ENCODE assay signal across 9 mouse cellular contexts in genomic region chr10:80696502-80697392, GRCm38 (mm10). TPM values are rescaled to one million over a fixed set of nuclear protein-coding genes. Genes with fewer than 3 reads are reported as not detected.
A peak's percentile ranks its signal among the peaks of the same experiment; 100 is the strongest.
DNase-seq lines count a peak whose midpoint lies in the region; ATAC-seq lines count a peak whose summit lies in the region.
"Had no signal": no experiment of that assay in that cellular context is flagged by ENCODE, and none has a peak within 500 bp of the region (broad histone marks: within the 10 kb centered on the region; RNA-seq: fewer than 3 reads in every experiment).

No protein-coding gene starts in this region.

- 65% methylated on average over 12 of the region's 12 CpGs for WGBS in heart, embryonic 12.5 days
- 60% methylated on average over 11 of the region's 12 CpGs for WGBS in heart, embryonic 11.5 days (ENCODE audit: insufficient replicate concordance)
- 47% methylated on average over 12 of the region's 12 CpGs for WGBS in lung, embryonic 15.5 days
- WGBS in neural tube, embryonic 15.5 days: 72% methylated on average over 12 of the region's 12 CpGs

- 0 out of 2 replicates have a peak overlapping the region, but pooled peaks have one; percentile 23 for H3K9ac ChIP-seq in heart, embryonic 12.5 days
- no peak overlapping the region for H3K9ac ChIP-seq in heart, embryonic 11.5 days (ENCODE audit: low read depth, low read length)
- peak overlapping the region; percentile 14; the same call in 1 of the 2 replicates for H3K9ac ChIP-seq in lung, embryonic 15.5 days
- H3K9ac ChIP-seq in neural tube, embryonic 15.5 days (replicated peaks): no peak overlapping the region

- H3K4me3 ChIP-seq in heart, embryonic 12.5 days: no peak overlapping the region
- H3K4me3 ChIP-seq in heart, embryonic 11.5 days (ENCODE audit: low read depth, low read length): no peak overlapping the region
- H3K4me3 ChIP-seq in lung, embryonic 15.5 days: no peak overlapping the region
- H3K4me3 ChIP-seq in brown adipose tissue, adult 24 weeks (ENCODE audit: insufficient read depth, low read depth, low read length): no peak overlapping the region
- no peak overlapping the region for H3K4me3 ChIP-seq in neural tube, embryonic 15.5 days (replicated peaks)

- DNase-seq in lung, postnatal 4 days: no peak
- DNase-seq: gastrocnemius, postnatal 36 days had no signal

- H3K27ac ChIP-seq in heart, embryonic 12.5 days (ENCODE audit: poor library complexity, severe bottlenecking): peak overlapping the region; percentile 31
- no peak overlapping the region; the same call in 1 of the 2 replicates for H3K27ac ChIP-seq in heart, embryonic 11.5 days (ENCODE audit: low read depth, low read length)
- peak overlapping the region; percentile 90 for H3K27ac ChIP-seq in lung, embryonic 15.5 days
- peak overlapping the region; percentile 89 for H3K27ac ChIP-seq in brown adipose tissue, adult 24 weeks (replicated peaks; ENCODE audit: low read depth, low read length)
- peak overlapping the region; percentile 41; the same call in 1 of the 2 replicates for H3K27ac ChIP-seq in neural tube, embryonic 15.5 days (replicated peaks)

- no peaks in the 10 kb centered on the region for H3K27me3 ChIP-seq in heart, embryonic 12.5 days (replicated peaks)
- no peaks in the 10 kb centered on the region for H3K27me3 ChIP-seq in heart, embryonic 11.5 days (ENCODE audit: control insufficient read depth, insufficient read depth, low read length)
- H3K27me3 ChIP-seq in lung, embryonic 15.5 days: no peaks in the 10 kb centered on the region
- H3K27me3 ChIP-seq in neural tube, embryonic 15.5 days (replicated peaks): no peaks in the 10 kb centered on the region

- H3K4me2 ChIP-seq in heart, embryonic 12.5 days: no peak overlapping the region
- no peak overlapping the region for H3K4me2 ChIP-seq in heart, embryonic 11.5 days
- no peak overlapping the region for H3K4me2 ChIP-seq in lung, embryonic 15.5 days
- H3K4me2 ChIP-seq in neural tube, embryonic 15.5 days: no peak overlapping the region

- ATAC-seq in heart, embryonic 12.5 days (ENCODE audit: insufficient number of reproducible peaks, low FRiP score): no peak
- no peak for ATAC-seq in heart, embryonic 11.5 days (replicated peaks; ENCODE audit: insufficient number of reproducible peaks, low FRiP score, low TSS enrichment)
- no peak for ATAC-seq in lung, embryonic 15.5 days (ENCODE audit: borderline replicate concordance, extremely low read depth, low FRiP score, low TSS enrichment)
- ATAC-seq in neural tube, embryonic 15.5 days (ENCODE audit: low FRiP score): no peak
- ATAC-seq in megakaryocyte-erythroid progenitor cell, adult 5-6 weeks (replicated peaks; ENCODE audit: low FRiP score, low TSS enrichment, poor library complexity, severe bottlenecking): no peak
- no peak for ATAC-seq in frontal cortex, adult (ENCODE audit: low TSS enrichment)

- peaks cover 65% of the 10 kb centered on the region for H3K4me1 ChIP-seq in heart, embryonic 12.5 days (replicated peaks)
- peaks cover 41% of the 10 kb centered on the region for H3K4me1 ChIP-seq in heart, embryonic 11.5 days (ENCODE audit: control insufficient read depth, insufficient read depth, low read length)
- H3K4me1 ChIP-seq in lung, embryonic 15.5 days: peaks cover 50% of the 10 kb centered on the region
- peaks cover 16% of the 10 kb centered on the region for H3K4me1 ChIP-seq in brown adipose tissue, adult 24 weeks (ENCODE audit: control insufficient read depth, insufficient read depth, insufficient read length, low read length)
- H3K4me1 ChIP-seq in neural tube, embryonic 15.5 days: peaks cover 32% of the 10 kb centered on the region

- peaks cover 18% of the 10 kb centered on the region for H3K36me3 ChIP-seq in heart, embryonic 12.5 days
- H3K36me3 ChIP-seq in heart, embryonic 11.5 days (ENCODE audit: control insufficient read depth, insufficient read depth, low read length): 0 out of 2 replicates have a peak, but pooled peaks cover 5% of the 10 kb centered on the region
- H3K36me3 ChIP-seq in lung, embryonic 15.5 days: peaks cover 4% of the 10 kb centered on the region; the same call in 1 of the 2 replicates
- peaks cover 13% of the 10 kb centered on the region for H3K36me3 ChIP-seq in neural tube, embryonic 15.5 days

- H3K9me3 ChIP-seq in heart, embryonic 12.5 days (replicated peaks): no peaks in the 10 kb centered on the region
- H3K9me3 ChIP-seq in heart, embryonic 11.5 days (replicated peaks; ENCODE audit: control insufficient read depth, low read length): no peaks in the 10 kb centered on the region
- H3K9me3 ChIP-seq in lung, embryonic 15.5 days: no peaks in the 10 kb centered on the region
- no peaks in the 10 kb centered on the region for H3K9me3 ChIP-seq in neural tube, embryonic 15.5 days (replicated peaks)

RNA-seq across cellular contexts. Expression of gene Mob3a, which starts 5.0 kb away (rescaled TPM):
- 34.8 and 38.1 TPM in 2 replicates for polyA plus RNA-seq in heart, embryonic 12.5 days (2016; fragmentation: Nextera tagmentation; extraction: Ambion mirVana)
- polyA plus RNA-seq in heart, embryonic 11.5 days (2014; fragmentation: Nextera tagmentation; extraction: Ambion mirVana): 38.9 and 39.0 TPM in 2 replicates
- 44.5 and 44.7 TPM in 2 replicates for polyA plus RNA-seq in lung, embryonic 15.5 days (2015; fragmentation: Nextera tagmentation; extraction: Ambion mirVana)
- polyA plus RNA-seq in brown adipose tissue, adult 24 weeks (2012; ENCODE audit: insufficient read depth, insufficient read length, missing spikeins): 5.2 and 12.0 TPM in 2 replicates
- polyA plus RNA-seq in neural tube, embryonic 15.5 days (2015; fragmentation: Nextera tagmentation; extraction: Ambion mirVana): 53.0 and 58.8 TPM in 2 replicates
- total RNA-seq in megakaryocyte-erythroid progenitor cell, adult 5-6 weeks (2014; fragmentation: Nextera tagmentation): 22.8 and 29.1 TPM in 2 replicates
- 30.5 and 38.6 TPM in 2 replicates for total RNA-seq in megakaryocyte-erythroid progenitor cell, adult 5-6 weeks (2017)

RNA-seq across cellular contexts. Expression of gene Izumo4, which starts 5.2 kb away (rescaled TPM):
- polyA plus RNA-seq in heart, embryonic 12.5 days (2016; fragmentation: Nextera tagmentation; extraction: Ambion mirVana): 13.2 and 18.4 TPM in 2 replicates
- polyA plus RNA-seq in heart, embryonic 11.5 days (2014; fragmentation: Nextera tagmentation; extraction: Ambion mirVana): 8.2 and 8.5 TPM in 2 replicates
- 19.8 and 23.0 TPM in 2 replicates for polyA plus RNA-seq in lung, embryonic 15.5 days (2015; fragmentation: Nextera tagmentation; extraction: Ambion mirVana)
- polyA plus RNA-seq in brown adipose tissue, adult 24 weeks (2012; ENCODE audit: insufficient read depth, insufficient read length, missing spikeins): 2.5 and 5.0 TPM in 2 replicates
- polyA plus RNA-seq in neural tube, embryonic 15.5 days (2015; fragmentation: Nextera tagmentation; extraction: Ambion mirVana): 43.3 and 46.8 TPM in 2 replicates
- 22.8 and 26.4 TPM in 2 replicates for total RNA-seq in megakaryocyte-erythroid progenitor cell, adult 5-6 weeks (2014; fragmentation: Nextera tagmentation)
- 3.0 and 4.5 TPM in 2 replicates for total RNA-seq in megakaryocyte-erythroid progenitor cell, adult 5-6 weeks (2017)

RNA-seq across cellular contexts. Expression of gene Mknk2, which starts 18.8 kb away (rescaled TPM):
- 99.6 and 102 TPM in 2 replicates for polyA plus RNA-seq in heart, embryonic 12.5 days (2016; fragmentation: Nextera tagmentation; extraction: Ambion mirVana)
- 62.1 and 68.8 TPM in 2 replicates for polyA plus RNA-seq in heart, embryonic 11.5 days (2014; fragmentation: Nextera tagmentation; extraction: Ambion mirVana)
- 99.8 and 104 TPM in 2 replicates for polyA plus RNA-seq in lung, embryonic 15.5 days (2015; fragmentation: Nextera tagmentation; extraction: Ambion mirVana)
- 313 and 519 TPM in 2 replicates for polyA plus RNA-seq in brown adipose tissue, adult 24 weeks (2012; ENCODE audit: insufficient read depth, insufficient read length, missing spikeins)
- 56.2 and 70.3 TPM in 2 replicates for polyA plus RNA-seq in neural tube, embryonic 15.5 days (2015; fragmentation: Nextera tagmentation; extraction: Ambion mirVana)
- total RNA-seq in megakaryocyte-erythroid progenitor cell, adult 5-6 weeks (2014; fragmentation: Nextera tagmentation): 149 and 158 TPM in 2 replicates
- 78.4 and 117 TPM in 2 replicates for total RNA-seq in megakaryocyte-erythroid progenitor cell, adult 5-6 weeks (2017)

RNA-seq across cellular contexts. Expression of gene Btbd2, which starts 39.9 kb away (rescaled TPM):
- 64.9 and 65.7 TPM in 2 replicates for polyA plus RNA-seq in heart, embryonic 12.5 days (2016; fragmentation: Nextera tagmentation; extraction: Ambion mirVana)
- 37.6 and 47.0 TPM in 2 replicates for polyA plus RNA-seq in heart, embryonic 11.5 days (2014; fragmentation: Nextera tagmentation; extraction: Ambion mirVana)
- 83.0 and 85.2 TPM in 2 replicates for polyA plus RNA-seq in lung, embryonic 15.5 days (2015; fragmentation: Nextera tagmentation; extraction: Ambion mirVana)
- polyA plus RNA-seq in brown adipose tissue, adult 24 weeks (2012; ENCODE audit: insufficient read depth, insufficient read length, missing spikeins): 20.6 and 33.9 TPM in 2 replicates
- 91.9 and 92.1 TPM in 2 replicates for polyA plus RNA-seq in neural tube, embryonic 15.5 days (2015; fragmentation: Nextera tagmentation; extraction: Ambion mirVana)
- 27.4 and 32.0 TPM in 2 replicates for total RNA-seq in megakaryocyte-erythroid progenitor cell, adult 5-6 weeks (2014; fragmentation: Nextera tagmentation)
- total RNA-seq in megakaryocyte-erythroid progenitor cell, adult 5-6 weeks (2017): 11.8 and 14.8 TPM in 2 replicates

RNA-seq across cellular contexts. Expression of gene Ap3d1, which starts 45.3 kb away (rescaled TPM):
- 56.5 and 58.9 TPM in 2 replicates for polyA plus RNA-seq in heart, embryonic 12.5 days (2016; fragmentation: Nextera tagmentation; extraction: Ambion mirVana)
- polyA plus RNA-seq in heart, embryonic 11.5 days (2014; fragmentation: Nextera tagmentation; extraction: Ambion mirVana): 51.5 and 59.3 TPM in 2 replicates
- 68.2 and 72.4 TPM in 2 replicates for polyA plus RNA-seq in lung, embryonic 15.5 days (2015; fragmentation: Nextera tagmentation; extraction: Ambion mirVana)
- polyA plus RNA-seq in brown adipose tissue, adult 24 weeks (2012; ENCODE audit: insufficient read depth, insufficient read length, missing spikeins): 35.0 and 40.9 TPM in 2 replicates
- 108 and 115 TPM in 2 replicates for polyA plus RNA-seq in neural tube, embryonic 15.5 days (2015; fragmentation: Nextera tagmentation; extraction: Ambion mirVana)
- total RNA-seq in megakaryocyte-erythroid progenitor cell, adult 5-6 weeks (2014; fragmentation: Nextera tagmentation): 54.1 and 79.5 TPM in 2 replicates
- 36.6 and 37.8 TPM in 2 replicates for total RNA-seq in megakaryocyte-erythroid progenitor cell, adult 5-6 weeks (2017)

Comparison
In these comparisons a context has a peak if more than half of its experiments do, and no peak if none do; other contexts are left out.
1. H3K9ac ChIP-seq: peak in heart, embryonic 12.5 days (single experiment) and lung, embryonic 15.5 days (single experiment); none in heart, embryonic 11.5 days (single experiment) and neural tube, embryonic 15.5 days (single experiment).